In the genomic region with DNA sequence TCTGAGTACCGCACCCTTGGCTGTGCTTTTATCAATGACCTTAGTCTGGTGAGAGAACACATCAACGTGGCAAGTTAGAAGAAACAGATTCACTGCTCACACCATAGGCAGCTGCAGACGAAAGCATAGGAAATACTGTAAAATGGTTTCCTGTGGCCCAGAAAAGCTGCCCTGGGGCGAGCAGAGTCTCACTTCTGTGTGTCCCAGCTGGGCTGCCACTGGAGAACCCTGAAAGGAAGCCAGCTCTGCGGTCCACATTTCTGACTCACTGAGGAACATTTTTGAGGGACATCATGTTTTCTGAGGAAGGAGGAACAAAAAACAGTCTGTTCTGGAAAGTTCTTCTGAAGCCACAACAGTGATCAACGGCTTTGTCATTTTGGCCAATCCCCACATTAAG, we compare ENCODE assay signal across 9 mouse cellular contexts. TPM values are rescaled to one million over a fixed set of nuclear protein-coding genes. Genes with fewer than 3 reads are reported as not detected.
A peak's percentile ranks its signal among the peaks of the same experiment; 100 is the strongest.
DNase-seq lines count a peak whose midpoint lies in the region; TF ChIP-seq lines count a peak whose summit lies in the region.
"Had no signal": no experiment of that assay in that cellular context is flagged by ENCODE, and none has a peak within 500 bp of the region (broad histone marks: within the 10 kb centered on the region; RNA-seq: fewer than 3 reads in every experiment).

No protein-coding gene starts in this region.

- no peaks in the 10 kb centered on the region for H3K27me3 ChIP-seq in testis, adult 2 months (ENCODE audit: control insufficient read depth, insufficient read depth, low read length)
- H3K27me3 ChIP-seq: limb, embryonic 13.5 days had no signal

- H3K4me1 ChIP-seq in testis, adult 2 months (ENCODE audit: control insufficient read depth, insufficient read depth, low read length) = peaks cover 2% of the 10 kb centered on the region; the same call in 1 of the 2 replicates
- H3K4me1 ChIP-seq in brown adipose tissue, adult 24 weeks (ENCODE audit: control insufficient read depth, insufficient read depth, insufficient read length, low read length) = no peaks in the 10 kb centered on the region; the same call in 1 of the 2 replicates

- no peak for TF ChIP-seq POLR2A in testis, adult 2 months (IDR thresholded peaks at IDR 0.05; ENCODE audit: control insufficient read depth, low read depth, low read length)

- H3K36me3 ChIP-seq in testis, adult 2 months (ENCODE audit: control insufficient read depth, insufficient read depth, low read length) = no peaks in the 10 kb centered on the region
- H3K36me3 ChIP-seq: limb, embryonic 13.5 days had no signal

- no peak for TF ChIP-seq CTCF in testis, adult 2 months (IDR thresholded peaks at IDR 0.05; ENCODE audit: control insufficient read depth, insufficient read depth, insufficient replicate concordance, low read depth, low read length)

- DNase-seq in testis, postnatal 10 days (ENCODE audit: low spot score) = no peak
- DNase-seq in lung, postnatal 10 days = peak; percentile 69
- DNase-seq in yolk sac, embryonic 10.5 days (ENCODE audit: low spot score) = no peak
- DNase-seq in right cerebral cortex, adult 2 months (ENCODE audit: low spot score in 2 of 2) = no peak
- DNase-seq in cerebellum, postnatal 10 days = no peak
- DNase-seq in frontal cortex, postnatal 36 days (ENCODE audit: low spot score in 2 of 2) = no peak

- H3K4me3 ChIP-seq in testis, adult 2 months (ENCODE audit: control insufficient read depth, low read depth, low read length) = no peak overlapping the region
- no peak overlapping the region for H3K4me3 ChIP-seq in brown adipose tissue, adult 24 weeks (ENCODE audit: insufficient read depth, low read depth, low read length)
- H3K4me3 ChIP-seq: limb, embryonic 13.5 days had no signal

- H3K27ac ChIP-seq in testis, adult 2 months (ENCODE audit: control insufficient read depth, insufficient read depth, low read depth, low read length) = peak overlapping the region; percentile 36; the same call in 1 of the 2 replicates
- peak overlapping the region; percentile 71 for H3K27ac ChIP-seq in brown adipose tissue, adult 24 weeks (replicated peaks; ENCODE audit: low read depth, low read length)
- H3K27ac ChIP-seq: limb, embryonic 13.5 days had no signal

RNA-seq across cellular contexts. Expression of a gene that starts 13.1 kb away (rescaled TPM):
- polyA plus RNA-seq in testis, adult 2 months (2012; rRNA removed) = 6.7 and 8.3 TPM in 2 replicates
- polyA plus RNA-seq in brown adipose tissue, adult 24 weeks (2012; ENCODE audit: insufficient read depth, insufficient read length, missing spikeins) = 50.2 and 54.3 TPM in 2 replicates

RNA-seq across cellular contexts. Expression of a gene that starts 33.8 kb away (rescaled TPM):
- 6.0 and 6.8 TPM in 2 replicates for polyA plus RNA-seq in testis, adult 2 months (2012; rRNA removed)
- 10.9 and 16.0 TPM in 2 replicates for polyA plus RNA-seq in brown adipose tissue, adult 24 weeks (2012; ENCODE audit: insufficient read depth, insufficient read length, missing spikeins)

RNA-seq across cellular contexts. Expression of a gene that starts 55.7 kb away (rescaled TPM):
- polyA plus RNA-seq in testis, adult 2 months (2012; rRNA removed) = 2.5 and 3.0 TPM in 2 replicates
- polyA plus RNA-seq in brown adipose tissue, adult 24 weeks (2012; ENCODE audit: insufficient read depth, insufficient read length, missing spikeins) = 10.6 and 12.8 TPM in 2 replicates

RNA-seq across cellular contexts. Expression of a gene that starts 56.2 kb away (rescaled TPM):
- polyA plus RNA-seq in testis, adult 2 months (2012; rRNA removed) = 25.2 and 36.1 TPM in 2 replicates
- polyA plus RNA-seq in brown adipose tissue, adult 24 weeks (2012; ENCODE audit: insufficient read depth, insufficient read length, missing spikeins) = 11.6 and 20.8 TPM in 2 replicates
